Mouse (Mus musculus): ENCODE measurements around the gene Tas2r121. TPM values are rescaled to one million over a fixed set of nuclear protein-coding genes. Genes with fewer than 3 reads are reported as not detected.
"Not testable (repeated sequence)": the region's sequence is repeated elsewhere in the genome, so short reads cannot be mapped to it uniquely, and the experiment has no call there.

Tas2r121 gene
- polyA plus RNA-seq (2015; fragmentation: Nextera tagmentation; extraction: Ambion mirVana) = not detected in 2 replicates

DNA sequence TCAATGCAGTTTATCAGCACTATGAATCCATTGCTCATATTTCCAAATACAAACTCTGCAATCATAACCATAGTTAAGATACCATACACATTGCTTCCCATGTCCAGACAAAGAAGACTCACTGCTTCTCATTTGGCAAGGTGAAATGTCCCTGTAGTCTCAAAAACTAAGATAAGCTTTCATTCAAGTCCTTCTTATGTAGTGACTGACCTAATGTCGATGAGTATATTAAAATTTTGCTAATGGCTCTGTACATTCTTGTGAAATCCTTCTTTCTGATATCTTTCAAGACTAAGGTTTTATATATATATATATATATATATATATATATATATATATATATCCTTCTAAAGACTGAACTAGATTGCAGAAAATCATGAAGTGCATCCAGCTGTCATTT is at the start of gene Tas2r121:
TSS of gene Tas2r121 (minus strand) at position 101 of the 400 bp plus-strand sequence.
- ATAC-seq (replicated peaks; ENCODE audit: extremely low read depth, insufficient read depth, low FRiP score) = no peak
- Histone ChIP-seq H3K27me3 (ENCODE audit: control insufficient read depth, insufficient read depth, low read length) (no peaks in the 10 kb centered on the region), H3K4me1 (ENCODE audit: control insufficient read depth, insufficient read depth, low read length) (no peaks in the 10 kb centered on the region), H3K36me3 (ENCODE audit: control insufficient read depth, insufficient read depth) (no peaks in the 10 kb centered on the region), H3K9ac (ENCODE audit: low read length) (no peak within 1 kb of the TSS), H3K4me2 (ENCODE audit: low read depth, low read length) (no peak within 1 kb of the TSS), H3K9me3 (replicated peaks; ENCODE audit: control insufficient read depth, low read length) (no peaks in the 10 kb centered on the region), H3K4me3 (ENCODE audit: low read length) (no peak within 1 kb of the TSS), H3K27ac (ENCODE audit: low read length) (no peak within 1 kb of the TSS)
- WGBS = 43% methylated on average over 1 of the region's 1 CpGs

DNA sequence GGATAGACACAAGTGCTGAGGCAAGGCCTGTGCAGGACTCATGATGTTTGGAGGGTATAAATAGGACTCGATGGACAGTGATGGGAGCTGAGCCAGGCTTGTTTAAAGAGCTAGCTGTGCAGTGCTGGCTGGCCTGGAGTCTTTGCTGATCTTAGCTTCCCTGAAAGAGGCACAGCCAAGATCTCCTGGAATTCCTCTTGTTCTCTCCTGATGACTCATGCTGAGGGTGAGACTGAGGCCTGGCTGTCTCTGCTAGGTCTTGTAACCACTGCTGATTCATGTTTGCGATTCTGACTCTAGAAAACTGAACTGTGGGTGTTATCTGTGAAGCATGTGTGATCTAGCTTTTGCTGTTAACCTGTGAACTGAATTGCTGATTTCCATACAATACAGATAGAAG is 49.4 kb upstream of the Tas2r121 start:
- ATAC-seq (replicated peaks; ENCODE audit: extremely low read depth, insufficient read depth, low FRiP score) = no peak
- WGBS = 63% methylated on average over 2 of the region's 2 CpGs

DNA sequence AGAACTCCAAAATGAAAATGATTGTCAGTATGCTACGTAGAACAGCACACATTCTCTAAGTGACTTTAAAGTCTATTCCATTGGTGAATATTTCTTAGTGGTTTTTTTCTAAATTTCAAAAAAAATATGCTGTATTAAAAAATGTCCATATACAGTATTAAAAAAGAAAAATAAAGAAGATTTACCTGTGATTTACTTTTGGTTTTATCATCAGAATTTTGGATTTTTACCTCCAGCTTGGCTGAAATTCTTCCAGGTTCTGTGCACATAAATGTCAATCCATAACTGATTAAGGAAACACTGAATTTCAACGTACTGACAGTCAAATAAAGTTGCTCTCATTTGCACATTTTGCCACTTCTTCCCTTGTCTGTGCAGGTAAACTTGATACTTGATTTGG is 37.1 kb upstream of the Tas2r121 start, which contains the start of gene Tas2r115:
TSS of gene Tas2r115 (minus strand) at position 101 of the 400 bp plus-strand sequence.
- H3K36me3 ChIP-seq (ENCODE audit: control insufficient read depth, insufficient read depth) = no peaks in the 10 kb centered on the region
- H3K4me3 ChIP-seq (ENCODE audit: low read length) = no peak within 1 kb of the TSS
- H3K27ac ChIP-seq (ENCODE audit: low read length) = no peak within 1 kb of the TSS
- no peak within 1 kb of the TSS for H3K4me2 ChIP-seq (ENCODE audit: low read depth, low read length)
- 58% methylated on average over 2 of the region's 2 CpGs for WGBS
- no peaks in the 10 kb centered on the region for H3K27me3 ChIP-seq (ENCODE audit: control insufficient read depth, insufficient read depth, low read length)
- no peak for ATAC-seq (replicated peaks; ENCODE audit: extremely low read depth, insufficient read depth, low FRiP score)
- no peak within 1 kb of the TSS for H3K9ac ChIP-seq (ENCODE audit: low read length)
- H3K9me3 ChIP-seq (replicated peaks; ENCODE audit: control insufficient read depth, low read length) = no peaks in the 10 kb centered on the region
- H3K4me1 ChIP-seq (ENCODE audit: control insufficient read depth, insufficient read depth, low read length) = no peaks in the 10 kb centered on the region

More for the DNA sequence above, 49.4 kb upstream of the Tas2r121 start:
- Histone ChIP-seq H3K9ac (ENCODE audit: low read length) (no peak overlapping the region), H3K9me3 (replicated peaks; ENCODE audit: control insufficient read depth, low read length) (no peaks in the 10 kb centered on the region), H3K4me1 (ENCODE audit: control insufficient read depth, insufficient read depth, low read length) (no peaks in the 10 kb centered on the region), H3K27me3 (ENCODE audit: control insufficient read depth, insufficient read depth, low read length) (no peaks in the 10 kb centered on the region), H3K27ac (ENCODE audit: low read length) (no peak overlapping the region), H3K36me3 (ENCODE audit: control insufficient read depth, insufficient read depth) (no peaks in the 10 kb centered on the region), H3K4me2 (ENCODE audit: low read depth, low read length) (no peak overlapping the region), H3K4me3 (ENCODE audit: low read length) (no peak overlapping the region)

DNA sequence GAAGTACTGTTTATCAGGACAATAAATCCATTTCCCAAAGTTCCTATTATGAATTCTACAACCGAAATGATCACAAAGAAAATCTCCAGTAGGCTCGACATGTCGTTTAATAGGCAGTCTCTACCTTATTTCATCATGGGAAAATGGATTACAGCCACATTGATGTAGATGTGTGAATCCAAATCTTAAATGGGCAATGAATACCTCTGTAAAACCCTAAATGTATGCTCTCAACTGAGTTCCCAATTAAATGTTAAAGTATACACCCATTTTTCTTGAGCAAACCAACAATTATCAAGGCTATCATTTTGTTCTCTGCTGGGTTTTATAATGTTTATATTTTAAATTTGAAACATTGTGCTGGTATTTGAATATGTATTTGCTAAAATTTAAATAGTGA is 11.0 kb upstream of the Tas2r121 start, which contains the start of gene Tas2r122:
TSS of gene Tas2r122 (minus strand) at position 101 of the 400 bp plus-strand sequence.
- no peaks in the 10 kb centered on the region for H3K36me3 ChIP-seq (ENCODE audit: control insufficient read depth, insufficient read depth)
- H3K27me3 ChIP-seq (ENCODE audit: control insufficient read depth, insufficient read depth, low read length) = no peaks in the 10 kb centered on the region
- no peak within 1 kb of the TSS for H3K4me2 ChIP-seq (ENCODE audit: low read depth, low read length)
- no peaks in the 10 kb centered on the region for H3K4me1 ChIP-seq (ENCODE audit: control insufficient read depth, insufficient read depth, low read length)
- peaks cover 4% of the 10 kb centered on the region; the same call in 1 of the 2 replicates for H3K9me3 ChIP-seq (replicated peaks; ENCODE audit: control insufficient read depth, low read length)
- no peak for ATAC-seq (replicated peaks; ENCODE audit: extremely low read depth, insufficient read depth, low FRiP score)
- no peak within 1 kb of the TSS for H3K27ac ChIP-seq (ENCODE audit: low read length)
- H3K4me3 ChIP-seq (ENCODE audit: low read length) = no peak within 1 kb of the TSS
- WGBS = 66% methylated on average over 3 of the region's 3 CpGs
- no peak within 1 kb of the TSS for H3K9ac ChIP-seq (ENCODE audit: low read length)

DNA sequence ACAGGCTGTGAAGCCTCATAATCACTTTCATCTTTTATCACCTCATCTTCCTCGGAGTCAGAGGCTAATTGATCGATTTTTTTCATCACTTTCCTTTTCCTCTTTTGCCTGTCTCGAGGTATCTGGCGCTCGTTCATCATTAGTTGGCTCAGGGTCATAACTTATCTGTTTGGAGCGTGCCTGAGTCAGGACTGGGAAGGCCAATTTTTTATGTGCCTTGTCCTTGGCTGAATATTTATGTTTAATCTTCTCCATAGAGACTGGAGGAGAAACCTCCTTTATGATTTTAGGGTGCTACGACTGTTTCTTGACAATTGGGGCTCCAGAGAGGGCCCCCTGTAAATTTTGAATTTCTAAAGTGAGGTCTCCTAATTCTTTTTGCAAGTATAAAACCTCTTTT is 9.2 kb downstream of the Tas2r121 start:
- H3K9ac ChIP-seq (ENCODE audit: low read length); H3K36me3 ChIP-seq (ENCODE audit: control insufficient read depth, insufficient read depth); H3K9me3 ChIP-seq (replicated peaks; ENCODE audit: control insufficient read depth, low read length); H3K4me3 ChIP-seq (ENCODE audit: low read length); ATAC-seq (replicated peaks; ENCODE audit: extremely low read depth, insufficient read depth, low FRiP score); H3K4me2 ChIP-seq (ENCODE audit: low read depth, low read length); H3K27ac ChIP-seq (ENCODE audit: low read length); H3K27me3 ChIP-seq (ENCODE audit: control insufficient read depth, insufficient read depth, low read length); H3K4me1 ChIP-seq (ENCODE audit: control insufficient read depth, insufficient read depth, low read length): not testable (repeated sequence)
- WGBS = 68% methylated on average over 7 of the region's 7 CpGs

DNA sequence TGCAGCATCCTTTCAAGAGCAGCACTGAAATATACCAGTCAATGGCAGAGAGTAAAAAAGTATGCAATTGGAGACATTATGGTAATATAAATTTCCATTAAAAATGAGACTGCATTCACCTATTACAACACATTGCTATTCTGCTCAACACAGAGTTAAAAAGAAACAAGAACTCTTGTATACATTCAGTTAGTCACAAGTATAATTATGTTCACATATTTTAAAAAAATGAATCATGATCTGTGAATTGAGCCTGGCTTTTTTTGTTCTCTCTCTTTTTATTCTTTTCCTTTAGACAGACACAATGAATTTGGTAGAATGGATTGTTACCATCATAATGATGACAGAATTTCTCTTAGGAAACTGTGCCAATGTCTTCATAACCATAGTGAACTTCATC is 44.2 kb downstream of the Tas2r121 start, which contains the start of gene Tas2r120:
TSS of gene Tas2r120 (plus strand) at position 301 of the 400 bp plus-strand sequence.
- no peaks in the 10 kb centered on the region for H3K27me3 ChIP-seq (ENCODE audit: control insufficient read depth, insufficient read depth, low read length)
- H3K36me3 ChIP-seq (ENCODE audit: control insufficient read depth, insufficient read depth) = no peaks in the 10 kb centered on the region
- no peak within 1 kb of the TSS for H3K4me2 ChIP-seq (ENCODE audit: low read depth, low read length)
- no peak for ATAC-seq (replicated peaks; ENCODE audit: extremely low read depth, insufficient read depth, low FRiP score)
- H3K4me1 ChIP-seq (ENCODE audit: control insufficient read depth, insufficient read depth, low read length) = no peaks in the 10 kb centered on the region
- no peak within 1 kb of the TSS for H3K27ac ChIP-seq (ENCODE audit: low read length)
- H3K9ac ChIP-seq (ENCODE audit: low read length) = no peak within 1 kb of the TSS
- no peaks in the 10 kb centered on the region for H3K9me3 ChIP-seq (replicated peaks; ENCODE audit: control insufficient read depth, low read length)
- no peak within 1 kb of the TSS for H3K4me3 ChIP-seq (ENCODE audit: low read length)

DNA sequence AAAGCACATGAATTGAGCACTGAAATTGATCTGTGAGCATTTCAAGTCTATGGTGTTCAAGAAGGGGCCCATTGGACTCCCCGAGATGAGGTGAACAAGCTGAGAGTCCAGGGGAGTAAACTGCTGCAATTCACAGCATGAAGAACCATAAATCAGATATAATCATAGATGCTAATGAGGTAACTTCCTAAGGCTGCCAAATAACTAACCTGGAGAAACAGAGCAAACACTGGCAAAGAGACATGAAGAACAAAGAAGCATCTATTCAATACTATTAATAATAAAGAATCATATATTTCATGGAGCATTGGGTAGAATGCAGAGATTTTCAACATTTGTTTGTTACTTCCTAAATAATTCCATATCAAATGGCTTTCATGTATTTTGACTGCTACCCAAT is 49.4 kb downstream of the Tas2r121 start, which contains the start of gene A630073D07Rik:
TSS of gene A630073D07Rik (minus strand) at position 101 of the 400 bp plus-strand sequence.
- H3K4me2 ChIP-seq (ENCODE audit: low read depth, low read length) = no peak within 1 kb of the TSS
- H3K27ac ChIP-seq (ENCODE audit: low read length) = no peak within 1 kb of the TSS
- H3K9ac ChIP-seq (ENCODE audit: low read length) = no peak within 1 kb of the TSS

More for the DNA sequence above, 49.4 kb downstream of the Tas2r121 start, which contains the start of gene A630073D07Rik:
- Histone ChIP-seq H3K9me3 (replicated peaks; ENCODE audit: control insufficient read depth, low read length) (no peaks in the 10 kb centered on the region), H3K4me3 (ENCODE audit: low read length) (no peak within 1 kb of the TSS), H3K36me3 (ENCODE audit: control insufficient read depth, insufficient read depth) (no peaks in the 10 kb centered on the region), H3K27me3 (ENCODE audit: control insufficient read depth, insufficient read depth, low read length) (no peaks in the 10 kb centered on the region), H3K4me1 (ENCODE audit: control insufficient read depth, insufficient read depth, low read length) (no peaks in the 10 kb centered on the region)
- ATAC-seq (replicated peaks; ENCODE audit: extremely low read depth, insufficient read depth, low FRiP score) = no peak
- 66% methylated on average over 1 of the region's 1 CpGs for WGBS

Other genes with a start within 250 kb of the Tas2r121 start
- not detected in 2 replicates for gene Prh1, start 131.2 kb downstream of the Tas2r121 start, polyA plus RNA-seq (2015; fragmentation: Nextera tagmentation; extraction: Ambion mirVana)
- gene Prp2, start 105.1 kb downstream of the Tas2r121 start, polyA plus RNA-seq (2015; fragmentation: Nextera tagmentation; extraction: Ambion mirVana) = not detected in 2 replicates
- gene A630073D07Rik, start 49.5 kb downstream of the Tas2r121 start, polyA plus RNA-seq (2015; fragmentation: Nextera tagmentation; extraction: Ambion mirVana) = not detected in 2 replicates
- not detected in 2 replicates for gene Tas2r120, start 44.1 kb downstream of the Tas2r121 start, polyA plus RNA-seq (2015; fragmentation: Nextera tagmentation; extraction: Ambion mirVana)
- gene Tas2r122, start 10.9 kb upstream of the Tas2r121 start, polyA plus RNA-seq (2015; fragmentation: Nextera tagmentation; extraction: Ambion mirVana) = not detected in 2 replicates
- not detected in 2 replicates for gene Tas2r115, start 37.0 kb upstream of the Tas2r121 start, polyA plus RNA-seq (2015; fragmentation: Nextera tagmentation; extraction: Ambion mirVana)
- gene Tas2r124, start 53.7 kb upstream of the Tas2r121 start, polyA plus RNA-seq (2015; fragmentation: Nextera tagmentation; extraction: Ambion mirVana) = not detected in 2 replicates
- gene Tas2r102, start 61.1 kb upstream of the Tas2r121 start, polyA plus RNA-seq (2015; fragmentation: Nextera tagmentation; extraction: Ambion mirVana) = not detected in 2 replicates
- gene Tas2r136, start 77.2 kb upstream of the Tas2r121 start, polyA plus RNA-seq (2015; fragmentation: Nextera tagmentation; extraction: Ambion mirVana) = not detected in 2 replicates
- gene Tas2r117, start 101.8 kb upstream of the Tas2r121 start, polyA plus RNA-seq (2015; fragmentation: Nextera tagmentation; extraction: Ambion mirVana) = not detected in 2 replicates
- gene Tas2r123, start 146.1 kb upstream of the Tas2r121 start, polyA plus RNA-seq (2015; fragmentation: Nextera tagmentation; extraction: Ambion mirVana) = not detected in 2 replicates
- gene Tas2r116, start 154.4 kb upstream of the Tas2r121 start, polyA plus RNA-seq (2015; fragmentation: Nextera tagmentation; extraction: Ambion mirVana) = not detected in 2 replicates
- gene Tas2r110, start 167.0 kb upstream of the Tas2r121 start, polyA plus RNA-seq (2015; fragmentation: Nextera tagmentation; extraction: Ambion mirVana) = not detected in 2 replicates
- not detected in 2 replicates for gene Tas2r113, start 192.0 kb upstream of the Tas2r121 start, polyA plus RNA-seq (2015; fragmentation: Nextera tagmentation; extraction: Ambion mirVana)
- gene Tas2r125, start 208.6 kb upstream of the Tas2r121 start, polyA plus RNA-seq (2015; fragmentation: Nextera tagmentation; extraction: Ambion mirVana) = not detected in 2 replicates

Measured in heart, embryonic 16.5 days (tissue).